Mouse (Mus musculus): Measurements from ENCODE around the gene Atp11b.

Gene Atp11b

GRCm38 (mm10) chr3:35779748-35780147, 25.8 kb downstream of the Atp11b start:
- DNase-seq (ENCODE audit: low read depth): no peak

- DNase-seq (ENCODE audit: low read depth): no peak
These were observed 48.1 kb downstream of the Atp11b start for GRCm38 (mm10) chr3:35802040-35802439.

GRCm38 (mm10) chr3:35819887-35820286, 66.0 kb downstream of the Atp11b start:
- DNase-seq (ENCODE audit: low read depth): no peak

- DNase-seq (ENCODE audit: low read depth): no peak
These were observed 68.1 kb downstream of the Atp11b start for GRCm38 (mm10) chr3:35822036-35822435.

GRCm38 (mm10) chr3:35849326-35849725, 95.4 kb downstream of the Atp11b start:
- DNase-seq (ENCODE audit: low read depth): no peak

- no peak for DNase-seq (ENCODE audit: low read depth)
These were observed 129.4 kb downstream of the Atp11b start for GRCm38 (mm10) chr3:35883267-35883666.

- no peak for DNase-seq (ENCODE audit: low read depth)
These were observed 135.6 kb downstream of the Atp11b start for GRCm38 (mm10) chr3:35889531-35889930.

GRCm38 (mm10) chr3:35891123-35891522, 137.2 kb downstream of the Atp11b start:
- no peak for DNase-seq (ENCODE audit: low read depth)

GRCm38 (mm10) chr3:35893156-35893555, 139.2 kb downstream of the Atp11b start:
- no peak for DNase-seq (ENCODE audit: low read depth)

- no peak for DNase-seq (ENCODE audit: low read depth)
These were observed 144.0 kb downstream of the Atp11b start for GRCm38 (mm10) chr3:35897900-35898299.

GRCm38 (mm10) chr3:35899109-35899508, 145.2 kb downstream of the Atp11b start:
- DNase-seq (ENCODE audit: low read depth): no peak

GRCm38 (mm10) chr3:35900555-35901204, 146.8 kb downstream of the Atp11b start:
- DNase-seq (ENCODE audit: low read depth): no peak
